Mouse (Mus musculus): ENCODE data around the gene Asb4.

Gene Asb4

DNA sequence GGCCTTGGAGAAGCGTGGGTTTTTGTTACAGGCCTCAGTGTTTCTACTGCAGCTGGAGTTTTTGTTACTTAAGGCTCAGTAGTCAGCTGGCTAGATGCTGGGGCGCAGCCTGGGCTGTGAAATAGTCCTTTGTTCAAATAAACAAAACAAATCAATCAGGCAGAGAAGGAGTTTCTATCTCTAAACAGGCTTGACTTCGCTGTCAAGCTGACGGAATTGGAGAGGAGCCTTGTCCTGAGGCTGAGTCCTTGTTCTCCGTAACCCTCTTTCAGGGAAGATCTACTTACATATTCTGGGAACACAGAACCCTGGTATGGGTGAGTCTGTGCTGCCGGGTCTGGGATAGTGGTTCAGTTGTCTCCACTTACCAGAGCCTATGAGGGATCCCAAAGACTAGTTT is 64.4 kb downstream of the Asb4 start:
- DNase-seq: no peak

DNA sequence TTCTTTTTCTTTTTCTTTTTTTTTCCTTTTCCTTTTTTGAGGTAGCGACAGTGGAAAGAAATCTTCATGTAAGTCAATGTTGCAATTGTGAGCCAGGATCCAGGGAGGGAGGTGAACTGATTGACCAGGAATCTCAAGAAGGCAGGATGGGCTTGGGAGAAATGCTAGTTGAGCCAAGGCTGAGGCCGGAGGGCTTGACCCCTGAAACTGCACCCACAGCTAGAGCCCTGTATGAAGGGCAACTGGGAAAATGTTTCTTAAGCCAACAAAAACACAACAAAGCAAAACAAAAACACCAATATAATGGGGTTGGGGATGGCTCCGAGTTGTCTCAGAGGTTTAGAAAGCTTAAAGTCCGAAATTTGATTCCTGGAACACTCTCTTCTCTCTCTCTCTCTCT is 65.2 kb downstream of the Asb4 start:
- peak; percentile 50 for DNase-seq

GRCm38 (mm10) chr6:5449878-5450277 is 66.7 kb downstream of the Asb4 start:
- DNase-seq: peak; percentile 67

GRCm38 (mm10) chr6:5455836-5456235 is 72.7 kb downstream of the Asb4 start:
- DNase-seq: no peak

DNA sequence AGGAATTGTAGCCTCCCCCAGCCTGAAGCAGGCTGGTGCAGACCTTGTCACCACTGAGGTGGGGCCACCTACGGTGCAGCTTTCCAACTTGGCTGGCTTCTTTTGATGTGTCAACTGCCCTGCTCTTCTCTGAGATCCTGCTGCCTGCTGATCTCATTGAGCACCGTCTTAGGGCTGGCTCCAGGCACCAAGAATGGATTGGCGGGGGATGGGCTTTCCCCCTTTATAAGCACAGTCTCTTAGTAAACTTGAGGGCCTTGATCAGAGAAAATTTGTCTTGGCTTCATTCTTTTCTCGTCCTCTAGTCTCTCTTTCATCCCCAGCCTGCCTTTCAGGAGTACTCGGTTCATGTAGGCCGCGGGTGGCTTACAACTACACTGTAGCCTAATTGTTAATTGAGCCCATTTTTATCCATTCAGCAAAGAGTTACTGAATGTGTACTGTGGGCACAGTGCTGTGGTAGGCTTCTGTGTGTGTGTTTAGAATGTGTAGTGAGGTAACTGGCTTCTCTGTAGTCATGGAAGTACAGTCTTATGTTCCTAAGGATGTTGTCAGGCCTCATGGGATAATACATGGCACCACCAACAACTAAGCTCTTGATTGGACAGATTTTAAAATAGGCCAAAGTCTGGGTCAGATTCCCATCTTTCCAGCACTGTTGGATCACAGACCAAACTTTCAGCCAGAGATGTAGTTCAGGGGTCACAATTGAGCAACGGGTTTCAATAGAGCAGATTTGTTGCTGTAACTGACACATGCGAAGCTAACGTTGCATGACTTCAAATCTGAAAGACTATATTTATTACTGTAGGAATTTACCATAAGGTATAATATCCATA is 87.5 kb downstream of the Asb4 start:
- DNase-seq: no peak

DNA sequence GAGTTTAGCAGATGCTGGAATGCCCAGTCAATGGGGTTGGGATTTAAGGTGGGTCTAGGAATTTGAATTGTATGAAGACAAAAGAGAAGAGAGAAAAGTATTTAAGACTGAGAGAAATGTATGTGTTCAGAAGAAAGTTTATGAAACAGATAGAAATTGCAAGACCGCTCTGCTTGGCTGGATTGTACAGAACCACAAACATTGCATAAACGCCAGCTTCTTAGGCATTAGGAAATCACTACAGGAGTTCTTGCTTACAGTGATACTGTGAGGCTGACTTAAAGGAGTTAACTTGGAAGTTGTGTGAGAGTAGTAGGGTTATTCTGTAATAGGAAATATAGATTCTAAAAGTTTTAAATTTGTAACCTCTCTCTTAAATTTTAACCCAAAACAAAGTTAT is 89.5 kb downstream of the Asb4 start:
- no peak for DNase-seq

DNA sequence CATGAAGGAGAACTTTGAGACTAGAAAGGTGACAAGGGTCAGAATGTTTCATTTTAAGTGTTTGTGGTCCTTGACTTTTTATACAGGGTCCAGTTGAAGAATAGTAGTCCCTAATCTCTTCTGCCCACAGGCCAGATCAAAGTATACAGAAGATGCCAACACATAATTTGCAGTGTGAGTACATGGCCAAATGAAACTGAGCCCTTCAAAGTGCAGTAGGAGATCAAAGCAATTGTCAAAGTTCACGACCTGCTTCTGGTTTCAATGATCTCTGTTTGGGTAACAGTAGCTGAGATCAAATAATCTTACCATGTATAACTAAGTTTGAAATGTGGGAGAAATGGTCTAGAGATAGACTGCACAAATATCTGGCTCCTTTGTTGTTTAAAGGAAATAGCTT is 90.8 kb downstream of the Asb4 start:
- DNase-seq: no peak

- no peak for DNase-seq
Measured at GRCm38 (mm10) chr6:5481066-5481465, 97.9 kb downstream of the Asb4 start.

GRCm38 (mm10) chr6:5482270-5482783 is 99.1 kb downstream of the Asb4 start:
- no peak for DNase-seq

Data from kidney, adult 9 months (tissue).